Mouse (Mus musculus) ovary, adult 18-20 months (tissue): ENCODE measurements at regions not wholly inside any gene's neighbourhood (a gene's known extent, or its start where the extent isn't known, plus 50 kb on each side); places are given as distances from the start of the nearest gene placed in this dataset.
A peak's percentile ranks its signal among the peaks of the same experiment; 100 is the strongest.

Experiments used
- DNase-seq: peaks from one replicate; pipeline ENCODE4 v3.0.0; 2022; ENCODE audit warnings: low spot score, mixed read lengths

- DNase-seq: peak; percentile 1
Observed at GRCm38 (mm10) chr10:65845096-65845624, 1250.8 kb upstream of the Jmjd1c start.

- no peak for DNase-seq
Observed at GRCm38 (mm10) chr10:65846136-65846535, 1249.8 kb upstream of the Jmjd1c start.

- no peak for DNase-seq
Observed at GRCm38 (mm10) chr10:65847622-65848021, 1248.3 kb upstream of the Jmjd1c start.

- DNase-seq: no peak
Observed at GRCm38 (mm10) chr10:65889881-65890280, 1206.0 kb upstream of the Jmjd1c start.

GRCm38 (mm10) chr10:65907571-65907970 is 1188.4 kb upstream of the Jmjd1c start:
- DNase-seq: no peak

- DNase-seq: no peak
Observed at GRCm38 (mm10) chr10:65912518-65912917, 1183.4 kb upstream of the Jmjd1c start.

GRCm38 (mm10) chr10:65932077-65932476 is 1163.8 kb upstream of the Jmjd1c start:
- no peak for DNase-seq

- no peak for DNase-seq
Observed at GRCm38 (mm10) chr10:65948587-65948986, 1147.3 kb upstream of the Jmjd1c start.

GRCm38 (mm10) chr10:65962441-65962840 is 1133.5 kb upstream of the Jmjd1c start:
- DNase-seq: no peak

GRCm38 (mm10) chr10:65969770-65970169 is 1126.2 kb upstream of the Jmjd1c start:
- no peak for DNase-seq
